Mouse (Mus musculus) ovary, adult 18-20 months (tissue): ENCODE measurements around the gene Psmb9.
"Not testable (repeated sequence)": the region's sequence is repeated elsewhere in the genome, so short reads cannot be mapped to it uniquely, and the experiment has no call there.

Source experiments
- DNase-seq: peaks from one replicate; pipeline ENCODE4 v3.0.0; 2022; ENCODE audit warnings: low spot score, mixed read lengths

Psmb9 gene

GRCm38 (mm10) chr17:34183564-34184219, 3.9 kb downstream of the Psmb9 start:
- DNase-seq, result no peak

DNA sequence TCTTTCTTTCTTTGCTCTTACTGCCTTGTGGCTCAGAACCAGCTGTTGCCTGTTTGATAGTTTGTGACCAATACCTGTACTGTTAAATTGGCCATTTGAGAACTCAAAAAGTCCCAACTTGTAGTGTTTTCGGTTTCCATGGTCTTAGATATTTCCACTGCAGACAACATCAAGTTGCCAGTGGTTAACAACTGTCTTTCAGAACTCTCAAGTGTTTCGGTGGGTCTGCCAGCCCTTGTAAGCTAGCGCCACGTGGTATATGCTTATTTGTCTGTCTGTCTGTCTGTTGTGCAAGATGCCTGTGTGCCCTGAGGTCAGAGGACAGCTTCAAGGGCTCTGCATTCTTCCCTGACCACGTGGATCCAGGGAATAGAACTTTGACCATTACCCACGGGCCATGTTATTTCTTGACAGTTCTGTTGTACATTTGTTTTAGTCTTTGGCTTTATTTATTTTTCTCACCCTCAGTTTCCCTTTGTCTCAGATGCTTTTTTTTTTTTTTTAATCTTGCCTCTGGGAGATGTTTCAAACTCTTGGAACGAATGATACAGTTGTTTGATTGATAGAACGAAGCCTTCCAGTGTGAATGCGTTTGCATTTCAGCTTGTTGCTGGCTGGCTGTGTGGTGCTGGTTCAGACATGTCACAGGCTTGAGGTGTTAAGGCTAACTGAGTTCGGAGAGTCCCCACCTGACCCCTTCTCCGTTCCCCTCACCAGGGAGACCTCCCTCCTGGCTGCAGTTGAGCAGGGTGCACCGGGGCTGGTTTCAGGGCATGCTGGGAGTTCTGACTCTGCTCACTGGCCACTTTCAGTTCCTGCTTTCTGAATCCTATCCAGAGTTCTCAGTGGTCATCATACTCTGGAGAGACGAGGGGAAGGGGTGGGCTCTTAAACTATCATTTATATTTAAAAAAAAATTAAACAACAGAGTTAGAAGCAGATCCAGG, 7.4 kb downstream of the Psmb9 start:
- no peak for DNase-seq

DNA sequence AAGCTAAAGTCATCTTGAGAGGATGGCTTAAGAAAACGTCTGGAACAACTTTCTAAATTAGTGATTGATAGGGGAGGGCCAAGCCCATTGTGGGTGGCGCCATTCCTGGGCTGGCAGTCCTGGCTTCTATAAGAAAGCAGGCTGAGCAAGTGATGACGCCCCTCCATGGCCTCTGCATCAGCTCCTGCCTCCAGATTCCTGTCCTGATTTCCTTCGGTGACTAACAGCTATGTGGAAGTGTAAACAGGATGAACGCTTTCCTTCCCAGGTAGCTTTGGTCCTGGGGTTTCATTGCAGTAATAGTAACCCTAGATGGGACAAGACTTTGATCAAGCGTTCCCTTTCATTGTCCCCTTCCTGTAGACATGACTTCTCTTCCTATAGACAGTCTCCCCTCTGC, 8.5 kb downstream of the Psmb9 start:
- no peak for DNase-seq

DNA sequence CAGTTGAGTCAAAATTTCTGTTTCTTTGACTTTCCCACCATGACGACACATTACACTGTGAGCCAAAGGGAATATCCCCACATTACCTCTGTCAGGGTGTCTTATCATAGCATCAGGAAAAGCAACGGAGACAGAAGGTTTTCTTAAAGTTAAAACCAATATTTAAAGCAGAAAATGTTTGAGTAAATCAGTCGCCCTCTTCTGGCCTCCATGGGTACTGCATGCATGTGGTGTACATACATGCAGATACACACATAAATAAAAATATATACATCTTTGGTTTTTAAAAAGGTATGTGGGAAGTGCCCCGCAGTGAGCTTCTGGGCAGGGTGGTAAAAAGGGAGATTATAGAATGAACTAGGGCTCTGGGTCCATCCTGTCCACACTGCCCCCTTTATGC, 10.4 kb downstream of the Psmb9 start:
- no peak for DNase-seq

DNA sequence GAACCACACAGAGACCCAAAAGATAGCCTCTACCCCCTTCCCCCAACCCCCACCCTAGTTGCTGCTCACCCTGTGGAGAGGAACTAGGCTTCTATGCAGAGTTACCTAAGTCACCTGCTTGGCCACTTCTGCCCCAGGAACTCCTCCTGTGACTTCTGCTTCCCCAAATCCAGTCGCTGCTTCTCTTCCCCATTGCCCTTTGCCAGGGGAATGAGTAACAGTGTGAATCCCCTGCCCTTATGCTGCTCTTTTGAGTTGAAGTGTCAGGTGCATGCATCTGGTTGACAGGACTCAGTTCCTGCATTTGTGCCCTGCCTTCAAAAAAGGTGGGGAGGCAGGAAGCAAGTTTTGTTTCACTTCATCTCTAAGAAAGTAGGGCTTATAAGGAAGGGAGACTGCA, 13.5 kb downstream of the Psmb9 start:
- no peak for DNase-seq

- DNase-seq, result no peak
Observed at GRCm38 (mm10) chr17:34172528-34172927, 15.0 kb downstream of the Psmb9 start.

- DNase-seq, result peak; percentile 44
Observed at GRCm38 (mm10) chr17:34170877-34171498, 16.6 kb downstream of the Psmb9 start.

GRCm38 (mm10) chr17:34170487-34170876, 17.1 kb downstream of the Psmb9 start:
- DNase-seq, result no peak

- no peak for DNase-seq
Observed at GRCm38 (mm10) chr17:34169279-34169678, 18.3 kb downstream of the Psmb9 start.

GRCm38 (mm10) chr17:34165033-34165730, 22.4 kb downstream of the Psmb9 start:
- DNase-seq, result no peak

GRCm38 (mm10) chr17:34164202-34164895, 23.2 kb downstream of the Psmb9 start:
- DNase-seq, result no peak

DNA sequence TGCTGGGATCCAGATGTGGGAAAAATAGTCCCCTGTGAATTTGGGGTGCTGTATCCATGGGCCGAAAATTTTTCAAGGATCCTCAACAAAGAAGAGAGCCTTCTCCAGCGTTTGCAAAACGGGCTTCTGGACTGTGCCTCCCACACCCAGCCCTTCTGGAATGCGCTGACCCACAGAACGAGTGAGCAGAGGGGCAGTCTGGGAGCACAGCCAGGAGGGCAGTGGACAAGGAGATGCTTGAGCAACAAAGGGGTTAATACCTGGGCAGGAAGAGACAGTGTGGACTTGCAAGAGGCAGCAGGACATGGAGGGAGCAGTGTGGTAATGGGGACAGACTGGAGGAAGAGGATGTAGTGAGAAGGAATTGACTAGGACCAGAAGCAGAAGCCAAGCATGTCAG, 32.0 kb downstream of the Psmb9 start:
- DNase-seq, result no peak

- no peak for DNase-seq
Observed at GRCm38 (mm10) chr17:34152923-34153322, 34.6 kb downstream of the Psmb9 start, which contains the start of gene H2-DMb1. TSS of gene H2-DMb1 (plus strand) at chr17:34153072.

DNA sequence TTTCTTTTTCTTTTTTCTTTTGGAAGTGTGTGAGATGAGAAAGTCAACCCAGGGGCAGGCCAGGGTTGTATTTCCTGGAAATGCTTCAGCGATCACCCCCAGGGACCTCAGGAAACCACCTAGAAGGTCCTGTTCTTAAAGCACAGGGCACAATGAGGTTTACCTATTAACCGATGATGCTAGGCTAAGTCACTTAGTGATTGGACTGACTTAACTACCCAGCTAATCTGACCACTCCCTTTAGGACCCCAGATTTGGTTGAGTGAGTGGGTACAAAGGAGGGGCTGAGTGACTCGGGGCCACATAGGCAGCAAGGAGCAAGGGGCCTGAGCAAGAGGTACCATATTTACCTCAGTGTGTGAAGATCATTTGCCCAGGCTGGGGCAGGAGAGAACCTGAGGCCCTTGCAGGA, 42.6 kb downstream of the Psmb9 start:
- DNase-seq, result no peak

DNA sequence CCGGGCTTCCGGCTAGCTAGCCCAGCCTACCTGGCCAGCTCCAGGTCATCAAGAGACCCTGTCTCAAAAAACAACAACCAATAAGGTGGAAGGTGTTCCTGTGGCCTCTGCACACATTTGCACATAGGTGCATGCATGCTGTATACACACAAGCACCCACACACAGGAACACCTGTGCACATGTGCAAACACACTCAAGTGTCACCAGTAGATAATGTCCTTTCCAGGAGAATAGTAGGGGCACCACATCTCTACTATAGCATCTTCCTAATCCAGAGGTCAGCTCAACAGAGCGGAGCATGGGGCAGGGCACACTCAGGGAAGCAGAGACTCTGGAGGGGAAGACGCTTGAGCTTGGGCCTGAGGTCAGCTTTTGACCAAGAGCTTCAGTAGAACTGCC, 43.3 kb downstream of the Psmb9 start:
- DNase-seq, result not testable (repeated sequence)

DNA sequence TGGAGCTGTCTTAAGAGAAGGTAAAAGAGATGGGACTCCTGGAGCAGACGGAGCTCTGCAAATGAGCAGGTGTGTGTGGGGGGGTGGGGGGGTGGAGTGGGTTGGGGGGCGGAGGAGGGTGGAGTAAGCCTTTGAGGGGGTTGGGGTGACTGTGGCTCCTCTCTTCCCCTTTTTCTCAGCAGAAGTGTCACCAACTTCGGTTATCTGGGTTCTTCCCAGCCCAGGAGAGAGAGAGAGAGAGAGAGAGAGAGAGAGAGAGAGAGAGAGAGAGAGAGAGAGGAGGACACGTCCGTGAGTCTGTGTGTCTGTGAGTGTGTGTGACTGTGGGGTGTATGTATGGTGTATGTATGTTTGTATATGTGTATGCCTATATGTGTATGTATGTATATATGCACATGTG, 44.1 kb downstream of the Psmb9 start:
- no peak for DNase-seq

DNA sequence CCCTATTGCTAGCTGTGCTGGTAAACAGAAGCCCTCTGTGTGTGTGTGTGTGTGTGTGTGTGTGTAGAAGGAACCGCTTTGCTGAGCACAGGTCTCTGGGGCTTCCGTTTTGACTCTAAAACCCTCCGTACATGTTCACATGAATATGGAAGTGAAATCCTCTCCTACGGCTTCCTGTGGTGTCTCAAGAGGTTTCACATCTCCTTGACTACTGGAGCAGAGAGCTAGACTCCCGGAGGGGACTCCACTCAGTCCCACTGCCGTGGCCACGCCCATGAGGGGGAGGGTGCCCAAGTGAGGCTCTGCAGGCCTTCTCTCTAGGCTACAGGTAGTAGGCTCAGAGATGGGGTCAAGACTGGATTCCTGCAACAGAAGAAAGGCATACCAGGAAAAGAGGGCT, 44.5 kb downstream of the Psmb9 start, which contains the start of gene H2-DMb2:
TSS of gene H2-DMb2 (plus strand) at position 275 of the 400 bp plus-strand sequence.
- no peak for DNase-seq

DNA sequence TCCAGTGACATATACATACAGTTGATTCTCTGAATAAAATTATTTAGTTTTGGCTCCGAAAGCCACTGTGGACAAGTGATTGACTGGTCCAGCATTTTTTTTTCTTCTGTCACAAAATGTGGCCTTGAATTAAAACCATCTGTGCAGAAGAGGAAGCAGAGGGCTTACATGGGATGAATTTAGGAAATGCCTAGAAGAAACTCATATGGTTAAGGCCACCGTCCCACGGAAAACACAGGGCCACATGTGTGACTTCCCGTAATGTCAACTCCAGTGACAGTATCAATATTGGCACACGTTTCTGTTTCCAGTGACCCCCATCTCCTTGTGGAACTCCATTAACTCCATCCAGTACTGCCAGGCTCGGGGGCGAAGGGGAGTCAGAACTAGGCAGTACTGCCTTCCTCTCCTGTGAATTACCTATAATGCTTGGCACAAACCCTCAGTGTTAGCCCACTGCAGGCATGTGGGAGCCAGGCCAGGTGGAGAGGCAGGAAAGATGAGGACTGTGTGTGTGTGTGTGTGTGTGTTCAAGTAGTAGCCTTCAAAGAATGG, 45.0 kb downstream of the Psmb9 start:
- no peak for DNase-seq

DNA sequence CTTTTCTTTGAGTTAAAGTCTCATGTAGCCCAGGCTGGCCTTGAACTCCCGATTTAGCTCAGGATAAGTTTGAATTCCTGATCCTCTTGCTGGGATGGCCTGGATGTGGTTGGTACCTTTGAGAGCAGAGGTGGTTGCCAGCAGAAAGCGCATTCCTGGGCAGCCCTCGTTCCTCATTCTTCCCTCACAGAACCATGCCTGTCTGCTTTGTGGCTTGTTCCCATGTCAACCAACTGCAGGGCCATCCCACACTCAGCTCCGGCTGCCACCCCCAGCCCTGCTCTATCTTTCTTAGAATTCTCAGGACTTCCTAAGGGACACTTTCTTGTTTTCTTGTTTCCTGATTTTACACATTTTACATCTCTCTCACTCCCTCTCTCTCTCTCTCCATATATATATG, 46.1 kb downstream of the Psmb9 start:
- no peak for DNase-seq

- DNase-seq, result no peak
Observed at GRCm38 (mm10) chr17:34140240-34140639, 47.3 kb downstream of the Psmb9 start.

- DNase-seq, result peak; percentile 47
Observed at GRCm38 (mm10) chr17:34139416-34139815, 48.1 kb downstream of the Psmb9 start.
